17 mouse cellular contexts compared by ENCODE assay signal in the genomic region with DNA sequence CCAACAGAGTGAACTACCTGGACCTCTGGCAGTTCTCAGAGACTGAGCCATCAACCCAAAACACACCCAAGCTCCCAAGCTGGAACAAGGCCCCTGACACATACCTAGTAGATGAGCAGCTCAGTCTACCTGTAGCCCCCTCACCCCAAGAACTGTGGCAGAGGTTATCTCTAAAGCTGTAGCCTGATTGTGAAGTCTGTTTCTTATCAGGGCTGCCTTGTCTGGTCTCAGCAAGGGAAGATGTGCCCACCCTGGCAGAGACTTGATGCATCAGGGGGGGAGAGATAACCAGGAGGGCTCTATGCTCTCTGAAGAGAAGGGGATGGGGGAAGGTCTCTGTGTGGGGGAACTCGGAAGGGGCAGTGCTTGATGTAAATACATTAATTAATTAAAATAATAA.
"Had no signal": no experiment of that assay in that cellular context is flagged by ENCODE, and none has a peak within 500 bp of the region (broad histone marks: within the 10 kb centered on the region; RNA-seq: fewer than 3 reads in every experiment).

No protein-coding gene starts in this region.

- H3K4me2 ChIP-seq: lung, embryonic 14.5 days; midbrain, embryonic 13.5 days; midbrain, embryonic 15.5 days; neural tube, embryonic 13.5 days; neural tube, embryonic 15.5 days had no signal

- H3K36me3 ChIP-seq: midbrain, embryonic 10.5 days; midbrain, embryonic 13.5 days; midbrain, embryonic 15.5 days; neural tube, embryonic 13.5 days; neural tube, embryonic 15.5 days had no signal

- H3K27ac ChIP-seq: midbrain, embryonic 10.5 days; midbrain, embryonic 13.5 days; midbrain, embryonic 15.5 days; neural tube, embryonic 13.5 days; neural tube, embryonic 15.5 days had no signal

- H3K4me3 ChIP-seq: midbrain, embryonic 10.5 days; midbrain, embryonic 13.5 days; midbrain, embryonic 15.5 days; neural tube, embryonic 13.5 days; neural tube, embryonic 15.5 days had no signal

- DNase-seq: lung, adult 18-20 months; lung, embryonic 14.5 days; lung, postnatal 10 days; lung, postnatal 4 days; retina, postnatal 1 day; right cerebral cortex, adult 18-20 months; right cerebral cortex, postnatal 25 days; right cerebral cortex, postnatal 4 days; spleen, adult 18-20 months; thymus, adult 18-20 months; thymus, postnatal 14 days; thymus, postnatal 36 days had no signal

- H3K9ac ChIP-seq: lung, embryonic 14.5 days; midbrain, embryonic 13.5 days; midbrain, embryonic 15.5 days; neural tube, embryonic 13.5 days; neural tube, embryonic 15.5 days had no signal

- H3K9me3 ChIP-seq: midbrain, embryonic 10.5 days; midbrain, embryonic 13.5 days; midbrain, embryonic 15.5 days; neural tube, embryonic 13.5 days; neural tube, embryonic 15.5 days had no signal

- ATAC-seq: midbrain, embryonic 13.5 days; midbrain, embryonic 15.5 days had no signal

- H3K4me1 ChIP-seq: midbrain, embryonic 10.5 days; midbrain, embryonic 13.5 days; midbrain, embryonic 15.5 days; neural tube, embryonic 13.5 days; neural tube, embryonic 15.5 days had no signal

- H3K27me3 ChIP-seq: midbrain, embryonic 13.5 days; midbrain, embryonic 15.5 days; neural tube, embryonic 13.5 days; neural tube, embryonic 15.5 days had no signal
